Mouse (Mus musculus) T-helper 17 cell (primary cell): Measurements from ENCODE around the gene Rpusd2.

Experiments used
- in situ Hi-C, 2 experiments: fragments of 300-600 bp; cut with MboI, MseI; formaldehyde crosslinking; loops; 1 replicate in 1 of 2; 2 replicates in 1 of 2; pipeline ENCODE4 v1.15.1; 2025; ENCODE audit warnings: high pct_unique_total_duplicates in 2 of 2

Gene Rpusd2

DNA sequence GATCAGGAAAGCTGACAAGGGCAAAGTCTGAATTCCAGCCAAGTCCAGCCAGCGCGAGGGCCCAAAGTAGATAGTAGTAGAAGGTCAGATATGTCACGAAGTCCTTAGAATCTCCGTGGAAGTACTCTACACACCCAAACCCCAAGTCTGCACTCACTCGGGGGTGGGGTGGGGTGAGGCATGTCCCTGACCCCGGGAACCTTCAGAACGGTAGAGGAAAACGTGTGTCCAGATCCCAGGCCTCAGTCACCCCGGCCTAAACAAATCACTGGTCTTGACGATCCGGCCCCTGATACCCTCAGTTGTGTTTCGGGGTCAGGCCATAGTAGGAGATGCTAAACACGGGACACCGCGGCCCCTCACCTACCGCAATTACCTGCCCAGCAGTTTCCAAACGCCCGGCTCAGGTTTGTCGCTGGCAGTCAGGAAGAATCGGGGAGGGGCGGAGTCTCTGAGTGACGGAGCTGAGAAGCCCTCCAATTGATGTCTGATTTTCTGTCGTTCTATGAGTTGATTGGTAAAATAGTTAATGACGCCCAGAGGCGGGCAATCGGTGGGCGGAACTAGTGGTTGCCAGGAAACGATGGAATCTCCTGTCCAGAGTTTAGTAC lies 5.5 kb upstream of the Rpusd2 start, which contains the start of gene Ccdc32:
Gene Ccdc32, minus strand, starts transcription at position 453 of the 611 bp plus-strand sequence.
- in situ Hi-C loops: no loop called here

- in situ Hi-C loops: no loop called here
Observed at GRCm38 (mm10) chr2:119032191-119032590, 2.4 kb upstream of the Rpusd2 start.

GRCm38 (mm10) chr2:119035397-119035745 lies 781 bp downstream of the Rpusd2 start:
- in situ Hi-C loops: loop anchor here in 1 of 2 experiments (5.0 kb wide), 1 partner anchor 77 kb away; the partner anchor contains the start of gene Rad51

DNA sequence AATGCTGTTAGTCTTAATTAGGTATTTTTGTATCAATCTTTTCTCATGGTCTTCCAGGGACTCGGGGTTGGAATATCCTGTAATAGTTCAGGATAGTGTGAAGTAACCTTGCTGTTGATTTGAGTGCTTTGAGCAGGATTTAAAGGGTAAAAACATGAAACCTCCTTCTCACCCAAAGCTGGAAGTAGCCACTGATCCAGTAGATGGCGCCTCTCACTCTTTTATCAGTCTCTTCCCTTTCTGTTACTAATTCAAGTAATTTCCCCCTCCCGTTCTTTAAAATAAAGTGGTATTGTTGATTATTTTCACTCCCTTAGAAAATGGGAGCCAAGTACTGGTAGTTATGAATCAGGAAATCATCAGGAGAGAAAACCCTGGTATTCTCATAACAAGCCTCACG lies 6.3 kb downstream of the Rpusd2 start:
- in situ Hi-C loops: no loop called here

GRCm38 (mm10) chr2:119045163-119045562 lies 10.6 kb downstream of the Rpusd2 start:
- in situ Hi-C loops: no loop called here

DNA sequence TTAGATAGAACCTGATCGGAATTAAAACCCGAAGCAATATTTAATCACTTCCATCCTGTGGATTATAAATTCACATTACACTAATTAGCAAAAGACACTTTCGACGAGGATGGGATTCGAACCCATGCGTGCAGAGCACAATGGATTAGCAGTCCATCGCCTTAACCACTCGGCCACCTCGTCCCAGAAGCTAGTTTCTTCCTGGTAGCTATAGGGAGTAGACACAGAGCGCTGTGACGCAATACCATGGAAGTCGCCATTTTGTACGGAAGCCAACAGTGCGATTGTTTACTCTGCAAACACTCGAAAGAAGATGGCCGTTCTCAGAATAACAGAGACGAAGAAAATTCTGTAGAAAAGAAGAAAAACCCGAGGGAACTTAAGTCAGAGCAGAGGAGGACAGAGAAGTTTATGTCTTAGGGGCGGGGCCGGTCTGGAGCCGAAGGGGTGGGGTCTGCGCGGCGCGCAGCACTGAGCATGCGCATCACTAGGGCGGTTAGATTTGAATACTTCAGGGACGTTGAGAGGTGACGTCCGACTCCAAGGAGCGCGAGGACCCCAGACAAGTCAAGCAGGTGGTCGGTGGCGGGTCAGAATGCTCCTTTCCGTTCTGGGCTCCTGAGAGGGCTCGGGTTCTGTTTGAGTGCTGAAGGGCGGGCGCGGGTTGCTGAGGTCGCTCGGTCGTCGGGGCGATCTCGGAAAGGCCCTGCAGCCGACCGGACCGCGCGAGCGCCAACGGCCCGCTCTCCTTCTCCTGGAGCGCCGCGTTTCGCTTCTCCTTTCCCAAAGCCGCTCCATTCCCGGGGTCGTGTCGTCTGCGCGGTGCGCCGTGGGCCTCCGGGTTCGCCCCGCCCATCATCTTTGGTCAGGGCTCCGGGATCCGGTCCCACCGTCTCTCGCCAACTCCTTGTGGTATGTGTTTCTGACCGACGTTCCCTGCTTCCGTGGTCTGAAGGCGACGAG lies 12.3 kb downstream of the Rpusd2 start, which contains the start of gene Knl1:
Gene Knl1, plus strand, starts transcription at position 471 of the 963 bp plus-strand sequence.
- in situ Hi-C loops: no loop called here

DNA sequence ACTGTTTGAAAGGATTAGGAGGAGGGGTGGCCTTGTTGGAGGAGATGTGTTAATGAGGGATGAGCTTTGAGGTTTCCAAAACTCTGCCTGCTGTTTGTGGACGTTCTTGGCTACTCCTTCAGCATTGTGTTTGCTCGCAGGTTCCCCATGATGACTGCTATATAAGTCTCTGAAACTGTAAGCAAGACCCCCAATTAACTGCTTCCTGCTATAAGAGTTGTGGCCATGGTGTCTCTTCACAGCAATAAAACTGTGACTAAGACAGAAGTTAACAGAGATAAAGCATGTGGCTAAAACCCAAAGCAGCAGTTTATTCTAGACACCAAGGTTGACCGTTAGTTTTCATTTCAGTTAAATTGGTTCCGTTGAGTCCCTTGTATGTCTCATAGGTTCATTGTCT lies 13.3 kb downstream of the Rpusd2 start:
- in situ Hi-C loops: no loop called here

GRCm38 (mm10) chr2:119050132-119050650 lies 15.6 kb downstream of the Rpusd2 start:
- in situ Hi-C loops: no loop called here

DNA sequence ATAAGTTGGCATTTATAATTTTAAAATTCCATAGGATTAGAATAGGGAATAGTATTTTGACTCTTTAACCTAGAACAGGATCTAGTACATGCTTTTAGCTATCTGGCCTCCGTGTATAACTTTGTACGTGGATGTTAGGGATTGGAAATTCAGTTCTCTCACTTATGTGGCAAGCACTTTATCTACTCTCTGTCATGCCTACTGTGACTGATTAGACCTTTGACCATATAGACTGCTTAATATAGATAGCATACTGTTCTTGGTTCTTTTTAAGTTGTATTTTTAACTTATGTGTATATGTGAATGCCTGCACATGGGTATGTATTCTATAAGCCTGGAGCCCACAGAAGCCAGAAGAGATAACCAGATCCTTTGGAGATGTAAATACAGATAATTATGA lies 25.5 kb downstream of the Rpusd2 start:
- in situ Hi-C loops: no loop called here

DNA sequence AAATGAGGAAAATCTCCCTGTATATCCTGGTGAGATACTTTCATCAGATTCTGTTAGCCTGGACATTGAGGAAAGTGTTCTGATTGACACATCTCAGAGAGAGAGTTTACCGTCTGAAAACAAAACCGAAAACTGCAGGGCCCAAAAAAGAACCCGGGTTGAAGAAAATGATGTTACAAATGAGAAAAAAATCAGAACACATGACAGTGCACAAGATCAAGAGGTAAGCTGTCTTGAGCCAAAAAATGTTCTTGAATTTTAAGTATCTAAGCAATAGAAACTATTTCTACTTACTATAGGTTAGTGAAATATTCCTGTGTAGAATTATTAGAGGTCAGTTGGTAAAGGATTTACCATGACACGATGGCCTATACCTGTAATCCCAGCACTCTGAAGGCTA lies 37.8 kb downstream of the Rpusd2 start:
- in situ Hi-C loops: no loop called here

DNA sequence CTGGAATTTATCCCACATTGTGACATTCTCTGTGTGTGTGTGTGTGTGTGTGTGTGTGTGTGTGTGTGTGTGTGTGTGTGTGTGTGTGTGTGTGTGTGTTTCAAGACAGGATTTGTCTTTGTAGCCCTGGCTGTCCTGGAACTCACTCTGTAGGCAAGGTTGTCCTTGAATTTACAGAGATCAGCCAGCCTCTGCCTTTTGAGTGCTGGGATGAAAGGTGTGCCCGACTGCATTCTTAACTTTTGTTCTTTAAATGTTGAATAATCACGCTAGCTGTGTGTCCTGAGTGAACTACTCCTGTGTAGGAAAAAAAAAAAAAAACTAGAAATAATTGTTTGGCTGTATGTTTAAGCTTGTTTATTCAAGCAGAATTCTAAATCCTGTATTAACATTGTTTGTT lies 51.6 kb downstream of the Rpusd2 start:
- in situ Hi-C loops: no loop called here
